Mouse (Mus musculus) limb, embryonic 11.5 days (tissue): ENCODE measurements around the gene Aim2. TPM values are rescaled to one million over a fixed set of nuclear protein-coding genes. Genes with fewer than 3 reads are reported as not detected.

ENCODE experiments used
- ATAC-seq: fragments of 200-750 bp; cut with Nextera tagmentation; 2 replicates; pipeline ENCODE4 v1.8.0; 2017; ENCODE audit warnings: low read depth; ENCODE audit not compliant: insufficient number of reproducible peaks, low FRiP score, low TSS enrichment
- DNase-seq: peaks from one replicate; pipeline ENCODE4 v3.0.0-alpha.2; 2015; ENCODE audit warnings: low spot score
- H3K27ac ChIP-seq: fragments of 300-500 bp; sonication (generic); replicated peaks from 2 replicates; pipeline ENCODE4 v1.5.1; 2014; ENCODE audit warnings: low read depth, mild to moderate bottlenecking, low read length
- H3K27me3 ChIP-seq: fragments of 300-500 bp; sonication (generic); 2 replicates; pipeline ENCODE4 v1.6.1; 2014; ENCODE audit warnings: mild to moderate bottlenecking, low read length, mixed read lengths; ENCODE audit not compliant: control insufficient read depth, insufficient read depth
- H3K36me3 ChIP-seq: fragments of 300-500 bp; sonication (generic); 2 replicates; pipeline ENCODE4 v1.6.1; 2014; ENCODE audit warnings: mild to moderate bottlenecking, low read length, moderate library complexity, mixed read lengths; ENCODE audit not compliant: control insufficient read depth, insufficient read depth
- H3K4me1 ChIP-seq: fragments of 300-500 bp; sonication (generic); 2 replicates; pipeline ENCODE4 v1.6.1; 2014; ENCODE audit warnings: low read length, mixed read lengths; ENCODE audit not compliant: control insufficient read depth, insufficient read depth
- H3K4me2 ChIP-seq: fragments of 300-500 bp; sonication (generic); 2 replicates; pipeline ENCODE4 v1.6.1; 2014; ENCODE audit warnings: low read depth, mild to moderate bottlenecking, moderate library complexity; ENCODE audit not compliant: severe bottlenecking
- H3K4me3 ChIP-seq: fragments of 300-500 bp; sonication (generic); 2 replicates; pipeline ENCODE4 v1.5.1; 2014; ENCODE audit warnings: low read depth, low read length
- H3K9ac ChIP-seq: fragments of 300-500 bp; sonication (generic); 2 replicates; pipeline ENCODE4 v1.6.1; 2014; ENCODE audit warnings: mild to moderate bottlenecking, low read length
- H3K9me3 ChIP-seq: fragments of 300-500 bp; sonication (generic); 2 replicates; pipeline ENCODE4 v1.6.1; 2016; ENCODE audit warnings: low read length; ENCODE audit not compliant: control insufficient read depth
- WGBS: fragments of 180-500 bp; shearing (Covaris S2); extraction: QIAGEN DNeasy Blood & Tissue Kit; methylation state at CpG from one replicate; pipeline ENCODE4 v1.1.7; 2014; 5-methylcytosine and 5-hydroxymethylcytosine counted together
- polyA plus RNA-seq: library from polyadenylated mRNA; unstranded; fragments of >200 nt; fragmentation: Nextera tagmentation; extraction: Ambion mirVana; gene quantifications from 2 replicates; pipeline ENCODE4 v1.2.1, GENCODE M21; 2014

Gene Aim2
- polyA plus RNA-seq, 1 experiment from 2014 or later, result 1.2 TPM

- peaks cover 33% of the 10 kb centered on the region for H3K27me3 ChIP-seq
- peak; percentile 23 for DNase-seq
These were observed 16.1 kb downstream of the Aim2 start for GRCm38 (mm10) chr1:173366701-173367355.

GRCm38 (mm10) chr1:173367356-173368046, 16.8 kb downstream of the Aim2 start, which contains the start of gene Cadm3:
Gene Cadm3, minus strand, starts transcription at chr1:173367695.
- H3K4me2 ChIP-seq, result peak within 1 kb of the TSS; percentile 92

More at GRCm38 (mm10) chr1:173366701-173367355, 16.1 kb downstream of the Aim2 start:
- Histone ChIP-seq H3K9me3 (no peaks in the 10 kb centered on the region), H3K4me3 (peak overlapping the region; percentile 52), H3K9ac (peak overlapping the region; percentile 34; the same call in 1 of the 2 replicates), H3K36me3 (no peaks in the 10 kb centered on the region), H3K4me1 (peaks cover 5% of the 10 kb centered on the region), H3K4me2 (peak overlapping the region; percentile 92), H3K27ac (no peak overlapping the region)
- WGBS, result under 1% methylated on average over 31 of the region's 31 CpGs
- peak; percentile 26; the same call in 1 of the 2 replicates for ATAC-seq

GRCm38 (mm10) chr1:173369611-173370010, 18.9 kb downstream of the Aim2 start:
- Histone ChIP-seq H3K4me2 (no peak overlapping the region), H3K4me3 (no peak overlapping the region), H3K27me3 (peaks cover 33% of the 10 kb centered on the region), H3K36me3 (no peaks in the 10 kb centered on the region), H3K9ac (no peak overlapping the region), H3K4me1 (peaks cover 5% of the 10 kb centered on the region), H3K27ac (no peak overlapping the region), H3K9me3 (no peaks in the 10 kb centered on the region)
- 67% methylated on average over 2 of the region's 2 CpGs for WGBS
- no peak for ATAC-seq
- DNase-seq, result no peak

More at GRCm38 (mm10) chr1:173367356-173368046, 16.8 kb downstream of the Aim2 start, which contains the start of gene Cadm3:
- ATAC-seq (peak; percentile 60), DNase-seq (peak; percentile 51)
- no peaks in the 10 kb centered on the region for H3K9me3 ChIP-seq
- H3K27ac ChIP-seq, result no peak within 1 kb of the TSS
- H3K9ac ChIP-seq, result peak within 1 kb of the TSS; percentile 34
- 1% methylated on average over 37 of the region's 46 CpGs for WGBS
- H3K4me3 ChIP-seq, result peak within 1 kb of the TSS; percentile 52
- peaks cover 5% of the 10 kb centered on the region for H3K4me1 ChIP-seq
- H3K36me3 ChIP-seq, result no peaks in the 10 kb centered on the region
- peaks cover 33% of the 10 kb centered on the region for H3K27me3 ChIP-seq

DNA sequence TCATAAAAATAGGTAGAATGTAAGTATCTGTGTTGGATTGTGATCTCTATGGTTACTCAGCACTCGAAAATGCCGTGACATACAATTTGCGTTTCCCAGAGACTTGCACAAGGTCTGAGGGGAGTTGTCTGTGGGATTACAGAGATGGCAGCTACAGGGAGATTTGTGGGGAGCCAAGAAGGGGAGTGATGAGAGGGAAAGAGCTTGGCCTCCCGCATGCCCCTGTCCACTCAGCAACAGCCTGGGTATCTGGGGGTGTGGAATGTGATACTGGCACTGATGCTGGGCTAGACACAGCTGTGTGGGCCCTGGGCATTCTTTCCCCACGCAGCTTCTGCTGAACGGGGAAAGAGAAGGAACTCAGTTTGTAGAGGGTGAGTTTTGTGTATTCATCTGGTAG, 19.8 kb downstream of the Aim2 start:
- DNase-seq, result no peak
- H3K4me1 ChIP-seq, result peaks cover 5% of the 10 kb centered on the region
- WGBS, result 83% methylated on average over 6 of the region's 6 CpGs
- no peak overlapping the region for H3K9ac ChIP-seq
- H3K27me3 ChIP-seq, result peaks cover 31% of the 10 kb centered on the region
- H3K9me3 ChIP-seq, result no peaks in the 10 kb centered on the region
- no peak for ATAC-seq
- H3K27ac ChIP-seq, result no peak overlapping the region
- H3K36me3 ChIP-seq, result no peaks in the 10 kb centered on the region
- no peak overlapping the region for H3K4me2 ChIP-seq
- no peak overlapping the region for H3K4me3 ChIP-seq

DNA sequence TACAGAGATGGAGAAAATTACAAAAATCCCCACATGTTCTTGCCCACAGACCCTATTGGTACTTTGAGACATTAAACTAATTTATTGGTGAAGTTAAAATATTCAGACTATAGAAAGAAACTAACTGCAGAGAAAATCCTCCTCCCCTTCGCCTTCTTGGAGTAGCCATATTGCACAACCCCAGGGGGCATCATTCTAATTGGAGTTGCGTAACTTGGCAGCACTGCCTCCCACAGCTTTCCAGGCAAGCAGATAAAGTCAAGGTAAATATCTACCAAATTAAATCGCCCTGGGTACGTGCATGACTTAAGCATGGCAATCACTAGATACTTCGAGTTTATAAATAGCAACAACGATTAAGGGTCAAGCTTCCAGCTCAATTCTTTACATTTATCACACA, 20.9 kb downstream of the Aim2 start:
- Histone ChIP-seq H3K9me3 (no peaks in the 10 kb centered on the region), H3K4me2 (no peak overlapping the region), H3K4me3 (no peak overlapping the region), H3K27me3 (peaks cover 20% of the 10 kb centered on the region; the same call in 1 of the 2 replicates), H3K27ac (no peak overlapping the region), H3K4me1 (peaks cover 5% of the 10 kb centered on the region), H3K9ac (no peak overlapping the region), H3K36me3 (no peaks in the 10 kb centered on the region)
- WGBS, result 82% methylated on average over 6 of the region's 6 CpGs
- no peak for ATAC-seq
- no peak for DNase-seq

GRCm38 (mm10) chr1:173374020-173374419, 23.3 kb downstream of the Aim2 start:
- WGBS, result 86% methylated on average over 7 of the region's 7 CpGs

DNA sequence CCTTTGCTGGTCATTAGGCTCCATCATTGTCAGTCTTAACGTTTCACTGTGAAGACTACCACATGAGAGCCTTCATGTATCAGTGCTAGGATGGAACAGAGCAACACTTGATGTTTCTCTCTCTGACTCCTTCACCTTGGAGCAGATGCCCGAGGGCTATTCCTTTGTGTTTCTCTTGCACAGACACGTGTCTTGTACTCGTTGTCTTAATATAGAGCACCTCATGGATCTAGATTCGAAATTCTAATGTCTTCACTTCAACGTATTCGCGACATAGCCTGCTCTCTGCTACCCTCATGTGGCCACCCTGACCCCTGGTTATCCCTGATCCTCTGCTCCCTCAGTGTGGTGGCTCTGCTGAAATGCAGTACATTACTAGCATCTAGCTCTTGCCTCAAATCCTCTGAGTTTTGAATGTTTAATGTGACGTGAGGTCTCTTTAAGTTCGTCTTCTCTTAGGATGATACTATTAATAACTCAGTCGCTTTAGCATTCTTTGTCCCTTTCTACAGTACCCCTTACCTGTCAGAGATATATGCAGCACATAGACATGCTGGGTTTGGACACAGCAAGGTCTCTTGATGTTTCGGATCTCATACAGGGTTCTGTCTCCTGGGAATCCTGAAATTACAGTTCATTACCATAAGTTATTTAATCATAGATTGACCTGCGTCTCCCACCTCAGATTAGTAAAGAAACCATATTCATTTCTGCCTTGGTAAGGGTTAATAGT, 26.9 kb downstream of the Aim2 start:
- WGBS, result 38% methylated on average over 13 of the region's 13 CpGs
- peak; percentile 62 for DNase-seq
- no peak overlapping the region for H3K27ac ChIP-seq
- H3K9ac ChIP-seq, result no peak overlapping the region
- no peak for ATAC-seq
- H3K9me3 ChIP-seq, result no peaks in the 10 kb centered on the region
- H3K27me3 ChIP-seq, result no peaks in the 10 kb centered on the region
- H3K4me2 ChIP-seq, result no peak overlapping the region
- no peaks in the 10 kb centered on the region for H3K4me1 ChIP-seq
- H3K4me3 ChIP-seq, result no peak overlapping the region
- no peaks in the 10 kb centered on the region for H3K36me3 ChIP-seq

More at GRCm38 (mm10) chr1:173374020-173374419, 23.3 kb downstream of the Aim2 start:
- Histone ChIP-seq H3K9me3 (no peaks in the 10 kb centered on the region), H3K9ac (no peak overlapping the region), H3K36me3 (no peaks in the 10 kb centered on the region), H3K27me3 (peaks cover 2% of the 10 kb centered on the region; the same call in 1 of the 2 replicates), H3K4me1 (no peaks in the 10 kb centered on the region), H3K27ac (no peak overlapping the region), H3K4me3 (no peak overlapping the region), H3K4me2 (no peak overlapping the region)
- ATAC-seq (no peak), DNase-seq (no peak)

- H3K4me1 ChIP-seq, result no peaks in the 10 kb centered on the region
- H3K27me3 ChIP-seq, result no peaks in the 10 kb centered on the region
- no peak overlapping the region for H3K27ac ChIP-seq
- no peaks in the 10 kb centered on the region for H3K36me3 ChIP-seq
- ATAC-seq (no peak), DNase-seq (no peak)
- no peak overlapping the region for H3K9ac ChIP-seq
- H3K9me3 ChIP-seq, result no peaks in the 10 kb centered on the region
- H3K4me3 ChIP-seq, result no peak overlapping the region
- WGBS, result 87% methylated on average over 6 of the region's 6 CpGs
- H3K4me2 ChIP-seq, result no peak overlapping the region
These were observed 30.8 kb downstream of the Aim2 start for GRCm38 (mm10) chr1:173381436-173381835.
